Mouse (Mus musculus) heart, embryonic 12.5 days (tissue): ENCODE data around the gene Nckap1. TPM values are rescaled to one million over a fixed set of nuclear protein-coding genes. Genes with fewer than 3 reads are reported as not detected.
A peak's percentile ranks its signal among the peaks of the same experiment; 100 is the strongest.

ENCODE experiments used
- ATAC-seq: fragments of 200-750 bp; cut with Nextera tagmentation; 2 replicates; pipeline ENCODE4 v1.8.0; 2017; ENCODE audit warnings: moderate TSS enrichment, moderate library complexity; ENCODE audit not compliant: insufficient number of reproducible peaks, low FRiP score
- H3K27ac ChIP-seq: fragments of 300-500 bp; sonication (generic); 2 replicates; pipeline ENCODE4 v1.5.1; 2016; ENCODE audit warnings: mild to moderate bottlenecking, moderate library complexity; ENCODE audit not compliant: poor library complexity, severe bottlenecking
- H3K27me3 ChIP-seq: fragments of 300-500 bp; sonication (generic); replicated peaks from 2 replicates; pipeline ENCODE4 v1.6.1; 2016; ENCODE audit warnings: mild to moderate bottlenecking, moderate library complexity
- H3K36me3 ChIP-seq: fragments of 300-500 bp; sonication (generic); 2 replicates; pipeline ENCODE4 v1.6.1; 2016; ENCODE audit warnings: mild to moderate bottlenecking, moderate library complexity
- H3K4me1 ChIP-seq: fragments of 300-500 bp; sonication (generic); replicated peaks from 2 replicates; pipeline ENCODE4 v1.6.1; 2016; ENCODE audit warnings: mild to moderate bottlenecking
- H3K4me2 ChIP-seq: fragments of 300-500 bp; sonication (generic); 2 replicates; pipeline ENCODE4 v1.6.1; 2016; ENCODE audit warnings: mild to moderate bottlenecking, moderate library complexity
- H3K4me3 ChIP-seq: fragments of 300-500 bp; sonication (generic); 2 replicates; pipeline ENCODE4 v1.5.1; 2016; ENCODE audit warnings: mild to moderate bottlenecking
- H3K9ac ChIP-seq: fragments of 300-500 bp; sonication (generic); 2 replicates; pipeline ENCODE4 v1.6.1; 2016; ENCODE audit warnings: mild to moderate bottlenecking, moderate library complexity
- H3K9me3 ChIP-seq: fragments of 300-500 bp; sonication (generic); replicated peaks from 2 replicates; pipeline ENCODE4 v1.6.1; 2016; ENCODE audit warnings: mild to moderate bottlenecking, moderate library complexity
- WGBS: fragments of 180-500 bp; shearing (Covaris S2); methylation state at CpG from one replicate; pipeline ENCODE4 v1.1.7; 2016; 5-methylcytosine and 5-hydroxymethylcytosine counted together
- polyA plus RNA-seq: library from polyadenylated mRNA; unstranded; fragments of >200 nt; fragmentation: Nextera tagmentation; extraction: Ambion mirVana; gene quantifications from 2 replicates; pipeline ENCODE4 v1.2.1, GENCODE M21; 2016

The Nckap1 gene
- polyA plus RNA-seq, 1 experiment from 2014 or later: 82.7 TPM

DNA sequence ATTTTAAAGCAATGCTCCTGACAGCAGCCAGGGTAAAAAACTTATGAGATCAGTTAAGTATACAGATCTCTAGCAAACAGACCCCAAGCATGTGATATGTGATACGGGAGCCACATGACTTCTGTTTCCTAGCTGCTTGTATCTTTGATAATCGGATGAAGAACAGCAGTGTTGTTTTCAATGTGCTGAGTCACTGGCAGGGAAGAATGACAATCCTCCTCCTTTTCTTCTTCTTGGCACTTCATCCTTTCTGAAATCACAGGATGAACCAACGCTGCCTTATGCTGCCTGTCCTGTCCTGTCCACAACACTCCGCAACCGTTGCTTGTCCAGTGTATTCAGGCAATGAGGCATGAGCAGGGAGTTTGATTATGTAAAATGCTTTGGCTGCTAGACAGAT is 15.8 kb upstream of the Nckap1 start:
- ATAC-seq: no peak
- Histone ChIP-seq H3K9me3 (no peaks in the 10 kb centered on the region), H3K4me2 (no peak overlapping the region), H3K27ac (no peak overlapping the region), H3K4me3 (no peak overlapping the region), H3K27me3 (no peaks in the 10 kb centered on the region), H3K36me3 (no peaks in the 10 kb centered on the region), H3K4me1 (no peaks in the 10 kb centered on the region), H3K9ac (no peak overlapping the region)
- 67% methylated on average over 5 of the region's 5 CpGs for WGBS

DNA sequence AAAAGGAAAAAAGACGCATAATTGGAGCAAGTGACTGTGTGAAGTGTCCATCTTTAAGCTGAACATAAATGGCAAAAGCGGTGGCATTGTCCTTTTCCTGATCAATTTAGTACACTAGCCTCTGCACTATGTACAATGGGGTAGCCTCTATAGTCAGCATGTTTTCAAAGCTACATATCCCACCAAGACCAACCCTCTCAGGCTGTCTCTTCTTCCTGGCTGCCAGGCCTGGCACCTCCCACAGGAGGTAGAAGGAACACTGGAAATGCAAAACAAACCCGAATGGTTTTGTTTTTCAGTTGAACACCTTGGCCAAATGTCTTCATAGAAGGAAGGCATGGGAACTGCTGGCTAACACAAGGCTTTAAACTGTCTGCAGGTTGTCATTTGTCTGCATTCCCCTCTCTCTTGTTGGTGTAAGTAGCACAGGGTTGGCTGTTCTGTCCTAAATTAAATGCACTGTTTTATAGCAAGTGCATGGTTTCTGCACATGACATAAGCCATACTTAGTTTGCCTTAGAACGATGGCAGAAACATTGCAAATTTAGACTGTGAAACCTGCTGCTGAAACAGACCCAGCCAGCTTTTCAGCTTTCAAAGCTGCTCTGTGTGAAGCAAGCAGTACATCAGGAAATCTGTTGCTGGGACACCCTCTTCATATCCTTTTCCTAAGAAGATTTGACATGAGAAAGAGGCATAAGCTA is 13.2 kb upstream of the Nckap1 start:
- H3K4me1 ChIP-seq: no peaks in the 10 kb centered on the region
- no peaks in the 10 kb centered on the region for H3K27me3 ChIP-seq
- no peak for ATAC-seq
- no peak overlapping the region for H3K4me2 ChIP-seq
- WGBS: 63% methylated on average over 4 of the region's 4 CpGs
- no peak overlapping the region for H3K27ac ChIP-seq
- H3K36me3 ChIP-seq: no peaks in the 10 kb centered on the region
- no peak overlapping the region for H3K9ac ChIP-seq
- H3K9me3 ChIP-seq: no peaks in the 10 kb centered on the region
- no peak overlapping the region for H3K4me3 ChIP-seq

DNA sequence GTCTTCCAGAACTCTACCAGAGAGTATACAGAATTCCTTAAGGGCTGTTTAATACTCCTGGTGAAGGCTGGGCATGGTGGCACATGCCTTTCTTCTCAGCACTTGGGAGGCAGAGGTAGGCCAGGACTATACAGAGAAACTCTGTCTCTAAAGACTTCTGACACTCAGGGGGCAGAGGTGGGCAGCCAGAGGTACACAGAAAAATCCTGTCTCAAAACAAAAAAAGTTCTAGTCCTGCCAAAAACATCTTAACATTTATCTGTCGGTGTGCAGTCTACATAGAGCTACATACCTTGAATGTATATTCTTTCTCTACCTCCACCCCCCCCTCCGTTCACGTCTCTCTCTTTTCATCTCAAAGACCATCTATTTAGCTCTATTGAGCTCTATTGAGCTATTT is 1.2 kb upstream of the Nckap1 start:
- H3K9me3 ChIP-seq: no peaks in the 10 kb centered on the region
- H3K36me3 ChIP-seq: no peaks in the 10 kb centered on the region
- no peak overlapping the region for H3K27ac ChIP-seq
- 88% methylated on average over 3 of the region's 3 CpGs for WGBS
- no peak overlapping the region for H3K9ac ChIP-seq
- H3K27me3 ChIP-seq: no peaks in the 10 kb centered on the region
- H3K4me3 ChIP-seq: no peak overlapping the region
- peaks cover 10% of the 10 kb centered on the region for H3K4me1 ChIP-seq
- ATAC-seq: no peak
- no peak overlapping the region for H3K4me2 ChIP-seq

DNA sequence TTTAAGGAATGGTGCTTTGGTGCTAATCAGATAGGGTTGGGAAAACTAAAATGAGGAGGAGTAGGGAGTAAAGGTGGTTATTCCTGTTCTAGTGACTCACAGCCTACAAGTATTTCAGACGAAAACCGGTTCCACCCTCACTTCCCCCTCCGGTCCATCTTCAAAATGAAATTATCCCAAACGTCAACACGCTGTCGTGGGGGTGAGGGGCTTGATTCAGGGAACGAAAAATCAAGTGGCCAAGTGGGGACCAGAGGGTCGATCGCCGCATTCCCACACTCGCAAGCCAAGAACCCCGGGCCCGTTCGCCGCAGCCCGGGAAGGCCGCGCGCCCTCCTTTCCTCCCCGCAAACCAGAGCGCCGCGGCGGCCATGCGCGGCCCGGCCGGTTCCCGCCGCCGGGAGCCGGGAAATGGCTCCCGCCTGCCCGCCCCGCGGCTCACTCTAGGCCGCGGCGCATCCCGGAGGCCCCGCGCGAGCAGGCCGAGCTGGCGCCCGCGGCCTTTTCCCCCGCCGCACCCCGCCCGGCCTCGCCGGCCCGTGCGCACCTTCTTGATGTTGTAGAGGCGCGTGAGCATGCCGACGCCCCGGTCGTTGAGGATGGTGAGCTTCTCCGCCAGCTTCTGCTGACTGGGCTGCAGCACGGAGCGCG is 744 bp downstream of the Nckap1 start:
- Histone ChIP-seq H3K27me3 (no peaks in the 10 kb centered on the region), H3K4me3 (peak overlapping the region; percentile 98), H3K27ac (peak overlapping the region; percentile 99), H3K4me2 (peak overlapping the region; percentile 77), H3K4me1 (peaks cover 20% of the 10 kb centered on the region), H3K9me3 (no peaks in the 10 kb centered on the region), H3K9ac (peak overlapping the region; percentile 99), H3K36me3 (no peaks in the 10 kb centered on the region)
- ATAC-seq: peak; percentile 76
- WGBS: under 1% methylated on average over 56 of the region's 65 CpGs

DNA sequence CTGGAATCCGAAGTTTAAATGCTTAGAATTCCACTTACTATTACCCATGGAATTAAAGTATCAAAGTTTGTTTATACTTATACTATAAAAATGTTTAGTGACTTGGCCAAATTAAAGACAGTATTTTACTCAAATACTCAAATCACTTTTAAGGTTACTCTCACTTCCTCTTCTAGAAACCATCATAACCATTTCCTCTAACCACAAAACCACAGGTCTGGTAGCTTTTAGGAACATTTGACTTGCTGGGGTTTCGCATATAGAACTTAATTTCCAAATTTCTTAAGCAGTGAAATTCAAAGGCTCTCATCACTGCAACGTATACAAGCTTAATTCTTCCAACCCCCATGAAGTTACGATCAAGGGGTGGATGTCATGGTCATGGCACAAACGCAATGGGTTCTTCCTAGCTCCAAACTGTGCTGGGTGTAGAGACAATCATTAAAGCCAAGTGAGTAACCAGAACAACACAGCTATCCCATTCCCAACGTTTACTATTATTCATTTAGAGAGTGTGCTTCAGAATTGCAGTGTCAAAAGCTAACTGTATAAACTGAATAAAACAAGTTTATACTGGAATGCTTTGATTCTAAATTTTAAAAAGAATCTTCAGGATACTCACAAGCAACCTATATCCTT is 1.8 kb downstream of the Nckap1 start:
- Histone ChIP-seq H3K4me2 (peak overlapping the region; percentile 68), H3K9ac (peak overlapping the region; percentile 64), H3K27ac (no peak overlapping the region), H3K27me3 (no peaks in the 10 kb centered on the region), H3K9me3 (no peaks in the 10 kb centered on the region), H3K36me3 (no peaks in the 10 kb centered on the region), H3K4me1 (peaks cover 20% of the 10 kb centered on the region), H3K4me3 (peak overlapping the region; percentile 41)
- 35% methylated on average over 6 of the region's 6 CpGs for WGBS
- no peak for ATAC-seq

DNA sequence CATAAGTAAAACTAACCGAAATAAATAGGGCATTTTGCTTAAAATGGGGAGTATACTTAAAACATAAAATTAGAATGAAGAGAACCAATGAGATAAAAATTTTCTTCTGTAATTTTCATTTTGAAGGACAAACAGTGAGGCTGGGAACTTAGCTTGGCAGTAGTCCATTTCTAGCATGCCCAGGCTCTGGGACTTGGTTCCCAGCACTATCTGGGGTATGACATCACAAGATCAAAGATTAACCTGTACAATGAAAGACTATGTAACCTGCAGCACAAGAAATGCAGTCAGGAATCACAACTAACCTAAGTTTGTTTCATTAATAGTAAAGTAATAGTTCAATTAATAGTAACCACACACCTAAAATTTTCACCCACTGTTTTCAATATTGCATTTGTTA is 3.9 kb downstream of the Nckap1 start:
- no peaks in the 10 kb centered on the region for H3K27me3 ChIP-seq
- peaks cover 20% of the 10 kb centered on the region for H3K4me1 ChIP-seq
- no peaks in the 10 kb centered on the region for H3K36me3 ChIP-seq
- H3K9me3 ChIP-seq: no peaks in the 10 kb centered on the region
- 91% methylated on average over 1 of the region's 1 CpGs for WGBS
- no peak overlapping the region for H3K27ac ChIP-seq
- H3K4me2 ChIP-seq: no peak overlapping the region
- H3K4me3 ChIP-seq: no peak overlapping the region
- no peak overlapping the region for H3K9ac ChIP-seq
- ATAC-seq: no peak

DNA sequence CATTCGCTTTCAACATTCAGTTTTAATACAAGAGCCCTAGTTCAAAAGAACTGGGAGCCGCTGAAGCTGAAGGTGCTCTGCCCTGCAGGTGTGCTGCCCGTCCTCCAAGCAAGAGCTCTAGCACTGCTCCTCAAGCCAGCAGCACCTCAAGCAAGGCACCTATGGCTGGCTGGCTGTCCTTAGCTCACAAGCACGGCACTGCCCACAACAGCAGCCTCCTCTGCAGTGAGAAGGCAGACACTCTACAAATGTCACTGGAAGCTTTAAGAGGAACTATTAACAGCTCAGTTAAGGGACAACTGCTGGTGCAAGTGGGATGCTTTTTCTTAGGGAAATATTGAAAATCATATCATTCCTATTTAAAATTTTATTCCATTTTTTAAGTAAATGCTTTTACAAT is 10.5 kb downstream of the Nckap1 start:
- WGBS: 71% methylated on average over 4 of the region's 4 CpGs
- H3K4me1 ChIP-seq: peaks cover 3% of the 10 kb centered on the region; the same call in 1 of the 2 replicates
- H3K27ac ChIP-seq: no peak overlapping the region
- peaks cover 4% of the 10 kb centered on the region; the same call in 1 of the 2 replicates for H3K36me3 ChIP-seq
- H3K9me3 ChIP-seq: no peaks in the 10 kb centered on the region
- H3K4me2 ChIP-seq: no peak overlapping the region
- H3K27me3 ChIP-seq: no peaks in the 10 kb centered on the region
- no peak for ATAC-seq
- H3K9ac ChIP-seq: no peak overlapping the region
- no peak overlapping the region for H3K4me3 ChIP-seq

DNA sequence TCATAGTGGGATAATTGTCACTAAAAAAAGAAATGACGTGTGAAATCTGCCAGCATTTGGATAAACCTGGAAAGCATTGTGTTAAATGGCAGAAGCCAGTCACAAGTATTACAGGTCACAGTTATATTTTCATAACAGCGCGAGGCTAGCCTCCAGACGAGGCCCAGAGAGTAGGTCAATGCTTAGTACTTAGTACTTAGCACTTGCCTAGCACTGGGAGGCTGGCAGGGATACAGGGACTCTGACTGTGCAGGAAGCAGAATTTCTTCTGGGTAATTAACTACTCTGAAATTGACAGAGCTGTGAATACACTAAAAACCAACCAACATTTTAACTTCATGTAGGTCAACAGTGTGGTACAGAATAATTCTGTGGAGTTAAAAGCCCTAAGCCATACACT is 13.8 kb downstream of the Nckap1 start:
- Histone ChIP-seq H3K36me3 (peaks cover 4% of the 10 kb centered on the region; the same call in 1 of the 2 replicates), H3K4me1 (peaks cover 9% of the 10 kb centered on the region), H3K27me3 (no peaks in the 10 kb centered on the region), H3K9me3 (no peaks in the 10 kb centered on the region), H3K4me2 (no peak overlapping the region), H3K4me3 (no peak overlapping the region), H3K9ac (no peak overlapping the region), H3K27ac (no peak overlapping the region)
- WGBS: 89% methylated on average over 4 of the region's 4 CpGs
- no peak for ATAC-seq

DNA sequence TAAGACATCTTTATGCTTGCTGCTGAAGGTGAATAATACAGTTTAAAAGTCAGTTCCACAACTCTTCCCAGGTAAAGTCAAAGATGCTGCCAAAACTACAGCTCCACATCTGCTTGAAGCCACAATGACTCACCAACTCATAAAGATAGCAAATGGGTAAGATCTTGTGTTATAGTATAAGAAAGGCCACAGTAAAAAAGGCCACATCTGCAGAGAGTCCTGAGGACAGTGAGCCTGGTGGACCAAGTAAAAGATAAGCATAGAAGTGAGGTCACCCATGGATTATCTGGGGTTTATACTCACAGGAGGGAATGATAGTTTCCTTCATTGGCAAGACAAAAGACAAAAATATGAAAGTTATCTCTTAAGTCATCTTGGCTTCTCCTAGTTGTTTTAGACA is 18.9 kb downstream of the Nckap1 start:
- no peak overlapping the region for H3K27ac ChIP-seq

DNA sequence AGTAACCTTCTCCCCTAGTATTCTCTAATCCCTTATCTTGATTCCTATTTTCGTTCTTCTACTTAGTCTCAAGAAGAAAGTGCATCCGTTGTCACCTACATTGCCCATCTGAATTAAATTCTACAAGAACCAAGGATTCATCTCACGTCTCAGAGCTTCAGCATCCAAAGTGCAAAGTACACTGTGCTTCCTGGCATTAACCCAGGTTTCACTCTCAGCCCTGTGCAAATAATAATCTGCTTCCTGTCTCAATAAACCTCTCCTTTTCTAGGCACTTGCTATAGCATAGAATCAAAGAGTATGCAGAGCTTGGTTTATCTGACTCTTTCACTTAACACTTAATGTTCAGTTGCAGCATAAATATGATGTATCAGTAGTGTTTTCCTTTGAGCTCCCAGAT is 19.7 kb downstream of the Nckap1 start:
- 72% methylated on average over 3 of the region's 3 CpGs for WGBS
- peaks cover 11% of the 10 kb centered on the region for H3K36me3 ChIP-seq
- ATAC-seq: no peak

More for the DNA sequence above, 18.9 kb downstream of the Nckap1 start:
- H3K4me1 ChIP-seq: peaks cover 9% of the 10 kb centered on the region
- no peak for ATAC-seq
- no peak overlapping the region for H3K9ac ChIP-seq
- no peak overlapping the region for H3K4me3 ChIP-seq
- H3K27me3 ChIP-seq: no peaks in the 10 kb centered on the region
- H3K4me2 ChIP-seq: no peak overlapping the region
- H3K36me3 ChIP-seq: peaks cover 11% of the 10 kb centered on the region
- no peaks in the 10 kb centered on the region for H3K9me3 ChIP-seq

DNA sequence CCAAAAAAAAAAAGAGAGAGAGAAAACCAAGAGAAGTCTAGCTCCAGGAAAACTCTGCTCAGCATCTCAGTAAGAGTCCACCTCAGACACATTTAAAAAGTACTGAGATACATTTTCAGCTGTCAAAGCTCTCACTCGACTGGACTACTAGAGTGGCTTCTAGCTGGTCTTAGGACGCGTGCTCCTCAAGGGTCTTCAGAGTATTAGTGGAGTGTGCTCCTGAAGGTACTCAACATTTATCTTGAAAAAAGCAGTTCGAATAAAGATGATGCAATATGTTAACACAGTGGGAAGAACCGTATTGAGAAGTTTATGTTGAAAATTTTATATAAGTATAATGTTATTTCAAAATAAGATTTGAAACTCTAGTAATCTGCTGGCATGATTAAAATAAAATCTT is 20.4 kb downstream of the Nckap1 start:
- Histone ChIP-seq H3K36me3 (peaks cover 11% of the 10 kb centered on the region), H3K9ac (no peak overlapping the region), H3K4me1 (peaks cover 9% of the 10 kb centered on the region), H3K27ac (no peak overlapping the region), H3K4me2 (no peak overlapping the region), H3K4me3 (no peak overlapping the region), H3K27me3 (no peaks in the 10 kb centered on the region), H3K9me3 (no peaks in the 10 kb centered on the region)
- WGBS: 89% methylated on average over 5 of the region's 5 CpGs
- ATAC-seq: no peak

More for the DNA sequence above, 19.7 kb downstream of the Nckap1 start:
- H3K9ac ChIP-seq: no peak overlapping the region
- peaks cover 9% of the 10 kb centered on the region for H3K4me1 ChIP-seq
- no peaks in the 10 kb centered on the region for H3K27me3 ChIP-seq
- no peak overlapping the region for H3K27ac ChIP-seq
- H3K4me3 ChIP-seq: no peak overlapping the region
- H3K9me3 ChIP-seq: no peaks in the 10 kb centered on the region
- no peak overlapping the region for H3K4me2 ChIP-seq
